Mouse (Mus musculus): Measurements from ENCODE around the gene 1500009L16Rik.
A peak's percentile ranks its signal among the peaks of the same experiment; 100 is the strongest.

The 1500009L16Rik gene

GRCm38 (mm10) chr10:83722579-83723031 lies at the start of gene 1500009L16Rik:
1500009L16Rik (plus strand) TSS chr10:83722865.
- no peak for DNase-seq (ENCODE audit: low read depth, low spot score)

GRCm38 (mm10) chr10:83681334-83681733 lies 41.3 kb upstream of the 1500009L16Rik start:
- DNase-seq (ENCODE audit: low read depth, low spot score) = no peak

- DNase-seq (ENCODE audit: low read depth, low spot score) = no peak
Observed at GRCm38 (mm10) chr10:83688215-83688614, 34.5 kb upstream of the 1500009L16Rik start.

DNA sequence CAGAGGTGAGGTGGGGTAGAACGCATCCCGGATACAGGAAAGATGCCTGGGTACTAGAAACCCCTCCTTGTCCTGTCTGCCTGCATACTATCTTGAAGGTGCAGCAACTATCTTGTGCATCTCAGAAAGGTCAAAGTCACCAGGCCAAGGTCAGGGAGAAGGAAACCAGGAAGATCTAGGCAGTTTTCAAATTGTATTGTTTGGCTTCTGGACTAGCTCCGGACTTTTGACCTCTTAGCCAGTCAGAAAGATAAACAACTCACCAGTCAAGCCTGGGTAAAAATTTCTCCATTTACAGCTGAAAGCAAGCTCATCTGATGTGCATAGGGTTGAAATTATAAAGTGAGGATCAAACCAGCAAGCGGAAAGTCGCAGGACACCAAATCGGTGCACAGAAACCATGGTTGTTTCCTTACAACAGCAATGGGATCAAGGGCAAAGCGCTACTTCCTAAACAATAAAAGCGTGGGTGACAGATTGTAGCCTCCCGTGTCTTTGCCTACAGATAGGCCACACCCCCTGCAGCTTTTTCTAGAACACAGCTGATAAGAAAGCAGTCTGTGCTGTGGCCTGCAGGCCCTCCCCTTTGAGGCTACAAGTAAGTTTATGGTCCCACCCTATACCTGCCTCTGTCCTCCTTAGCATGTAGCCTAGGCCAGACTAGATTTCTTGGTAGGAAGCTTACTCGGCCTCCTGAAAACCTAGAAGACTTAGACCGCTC lies 30.3 kb upstream of the 1500009L16Rik start:
- no peak for DNase-seq (ENCODE audit: low read depth, low spot score)

DNA sequence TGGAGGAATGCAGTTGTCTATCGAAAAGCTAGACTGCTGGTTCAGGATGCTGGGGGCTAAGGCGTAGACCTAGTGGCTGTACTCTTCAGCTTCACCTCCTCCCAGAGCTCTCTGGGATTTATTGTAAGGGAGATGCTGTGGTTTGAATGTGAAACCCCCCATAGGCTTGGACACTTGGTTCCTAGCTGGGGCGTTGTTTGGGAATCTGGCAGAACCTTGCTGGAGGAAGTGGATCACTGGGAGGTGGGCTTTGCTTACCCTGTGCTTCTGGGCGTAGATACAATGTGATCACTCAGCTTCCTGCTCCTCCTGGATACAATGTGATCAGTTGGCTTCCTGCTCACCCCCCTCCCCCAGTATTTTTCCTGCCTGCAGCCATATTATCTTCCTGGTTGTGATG lies 26.4 kb upstream of the 1500009L16Rik start:
- no peak for DNase-seq (ENCODE audit: low read depth, low spot score)

DNA sequence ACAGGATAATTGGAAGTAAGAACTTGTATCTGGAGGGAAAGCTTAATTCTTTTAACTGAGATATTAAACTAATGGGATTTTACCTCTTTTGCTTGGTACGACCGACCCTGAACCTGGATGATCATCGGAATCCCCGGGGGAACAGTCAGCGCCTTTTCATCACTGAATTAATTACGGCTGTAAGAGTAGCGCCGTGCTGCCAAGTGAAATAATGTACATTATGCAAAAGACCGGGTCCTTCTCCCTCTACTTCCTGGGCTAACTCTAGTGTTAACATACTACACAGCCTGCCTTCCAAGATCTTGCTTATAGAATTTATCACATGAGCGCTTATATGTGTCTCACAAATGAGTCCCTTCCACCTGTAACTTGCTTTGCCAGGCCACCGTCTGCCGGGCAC lies 16.0 kb upstream of the 1500009L16Rik start:
- DNase-seq (ENCODE audit: low read depth, low spot score) = no peak

DNA sequence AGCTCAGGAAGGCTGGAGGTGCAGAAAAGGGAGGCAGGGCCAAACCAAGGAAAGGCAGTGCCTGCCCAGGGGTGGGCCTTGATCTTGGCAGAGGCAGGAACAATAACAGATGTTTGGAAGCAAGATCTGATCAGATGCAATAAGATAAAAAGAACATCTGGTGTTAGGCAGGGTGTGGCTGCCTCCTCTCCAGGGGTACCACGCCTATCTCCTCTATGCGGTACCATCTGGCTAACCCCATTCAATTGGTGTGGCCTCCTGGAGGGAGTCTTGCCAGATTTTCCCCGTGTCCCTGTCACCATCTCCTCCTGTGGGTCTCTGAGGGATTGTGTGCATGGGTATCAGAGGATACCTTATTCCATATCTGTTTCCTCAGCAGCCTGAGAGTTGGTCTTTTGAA lies 12.7 kb upstream of the 1500009L16Rik start:
- no peak for DNase-seq (ENCODE audit: low read depth, low spot score)

DNA sequence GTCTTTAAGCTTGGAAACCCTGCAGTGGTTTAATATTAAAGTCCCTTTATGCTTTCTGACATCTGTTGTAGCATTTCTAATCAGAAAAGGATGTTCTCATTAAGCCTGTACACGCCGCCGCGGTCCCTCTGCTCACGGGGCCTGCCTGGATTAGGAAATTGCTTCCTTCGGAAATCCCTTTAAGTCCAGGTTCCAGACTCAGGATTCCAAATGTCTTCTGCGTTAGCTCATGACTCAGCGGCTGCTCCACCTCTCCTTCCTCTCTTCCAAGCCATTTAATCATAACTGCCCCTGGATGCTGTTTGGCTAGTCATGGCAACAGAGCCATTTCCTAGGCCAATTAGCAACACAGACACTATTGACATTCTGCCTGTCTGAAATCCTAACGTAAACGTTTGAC lies 10.9 kb upstream of the 1500009L16Rik start:
- DNase-seq (ENCODE audit: low read depth, low spot score) = no peak

DNA sequence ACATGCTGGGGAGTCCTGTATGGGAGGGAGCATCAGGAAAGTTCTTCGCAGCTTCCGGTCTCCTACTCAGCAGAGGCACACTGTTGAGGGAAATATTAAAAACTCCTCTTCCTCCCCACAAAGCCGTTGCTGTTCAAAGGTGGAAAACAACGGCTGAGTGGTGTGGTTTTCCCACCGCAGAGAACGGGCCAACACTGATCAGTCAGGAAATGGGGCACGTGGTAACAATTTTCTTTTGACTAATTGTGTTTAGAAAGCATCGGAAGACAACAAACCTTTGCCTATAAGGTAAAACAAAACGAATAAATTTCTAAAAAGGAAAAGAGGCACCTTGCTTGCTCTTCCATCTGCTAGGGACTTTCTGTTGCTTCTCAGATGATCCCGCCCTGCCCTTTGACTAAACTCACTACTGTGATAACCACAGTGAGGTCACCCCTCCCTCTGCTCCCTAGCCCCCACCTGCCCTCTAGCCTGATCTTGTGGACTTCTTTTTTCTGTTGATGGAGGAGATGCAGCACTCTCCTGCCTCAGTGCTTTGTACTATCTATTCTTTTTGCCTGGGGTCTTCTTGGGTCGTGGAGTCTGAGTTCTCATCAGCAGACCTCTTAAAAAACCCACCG lies 3.7 kb upstream of the 1500009L16Rik start:
- DNase-seq (ENCODE audit: low read depth, low spot score) = no peak

GRCm38 (mm10) chr10:83723055-83723454 lies 390 bp downstream of the 1500009L16Rik start:
- no peak for DNase-seq (ENCODE audit: low read depth, low spot score)

DNA sequence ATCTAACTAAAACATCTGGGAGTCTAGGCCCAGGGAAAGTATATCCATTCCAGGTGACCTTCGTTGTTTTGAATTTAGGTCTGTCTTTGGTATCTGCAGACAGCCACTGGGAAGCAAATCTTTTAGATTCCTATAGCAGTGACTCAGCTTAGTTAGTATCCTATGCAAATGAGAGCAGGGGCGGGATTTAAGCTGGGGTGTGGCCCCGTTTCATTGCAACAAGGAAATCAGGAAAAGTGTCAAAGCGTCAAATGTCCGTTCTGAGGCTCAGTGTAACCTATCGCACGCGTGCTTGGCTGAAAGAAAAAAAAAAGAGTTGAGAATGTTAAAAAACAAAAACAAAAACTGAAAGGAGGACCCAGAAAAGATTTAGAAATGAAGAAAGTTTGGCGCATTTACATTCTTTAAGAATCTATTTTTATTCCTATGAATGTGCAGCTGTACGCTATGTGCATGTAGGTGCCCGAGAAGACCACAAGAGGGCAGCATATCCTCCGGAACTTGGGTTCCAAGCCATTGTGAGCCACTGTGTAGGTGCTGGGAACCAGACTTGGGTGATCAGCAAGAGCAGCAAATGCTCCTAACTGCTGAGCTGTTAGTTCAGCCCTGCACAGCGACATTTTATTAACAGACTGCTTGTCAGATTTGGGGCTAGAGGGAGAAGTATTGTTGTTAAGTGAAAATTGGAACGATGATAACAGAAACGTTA lies 1.8 kb downstream of the 1500009L16Rik start:
- DNase-seq (ENCODE audit: low read depth, low spot score) = peak; percentile 37

GRCm38 (mm10) chr10:83726164-83726563 lies 3.5 kb downstream of the 1500009L16Rik start:
- no peak for DNase-seq (ENCODE audit: low read depth, low spot score)

DNA sequence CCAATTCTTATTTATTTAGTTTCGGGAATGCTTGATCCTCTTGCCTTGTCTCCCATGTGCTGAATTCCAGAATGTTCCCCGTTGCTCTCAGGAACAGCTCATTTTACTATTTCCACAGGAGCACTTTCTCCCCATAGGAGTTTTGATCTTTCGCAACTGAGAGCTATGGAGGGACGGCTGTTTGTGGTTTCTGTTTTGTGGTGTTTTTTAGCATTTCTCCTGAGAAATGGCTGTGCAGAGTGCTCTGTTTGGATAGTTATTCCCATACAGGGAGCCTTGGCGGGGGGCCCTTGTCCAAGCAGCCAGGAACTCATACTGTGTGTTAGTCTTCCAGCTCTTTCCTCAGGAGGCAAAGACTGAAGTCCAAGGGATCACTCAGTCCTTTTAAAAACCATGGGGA lies 5.2 kb downstream of the 1500009L16Rik start:
- no peak for DNase-seq (ENCODE audit: low read depth, low spot score)

DNA sequence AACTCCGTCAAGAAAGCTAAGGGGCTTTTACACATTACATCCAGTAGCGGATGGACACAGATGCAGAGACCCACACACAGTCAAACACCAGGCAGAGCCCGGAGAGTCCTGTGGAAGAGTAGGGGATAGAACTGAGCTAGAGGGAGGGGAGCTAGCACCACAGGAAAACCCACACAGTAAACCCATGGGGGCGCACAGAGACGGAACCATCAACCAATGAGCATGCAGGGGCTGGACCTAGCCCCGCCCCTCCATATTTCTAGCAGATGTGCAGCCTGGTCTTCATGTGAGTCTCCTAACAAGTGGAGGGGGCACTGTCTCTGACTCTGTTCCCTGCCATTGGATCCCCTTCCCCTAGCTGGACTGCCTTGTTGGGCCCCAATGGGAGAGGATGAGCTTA lies 5.9 kb downstream of the 1500009L16Rik start:
- peak; percentile 11 for DNase-seq (ENCODE audit: low read depth, low spot score)

GRCm38 (mm10) chr10:83729076-83729475 lies 6.4 kb downstream of the 1500009L16Rik start:
- no peak for DNase-seq (ENCODE audit: low read depth, low spot score)

DNA sequence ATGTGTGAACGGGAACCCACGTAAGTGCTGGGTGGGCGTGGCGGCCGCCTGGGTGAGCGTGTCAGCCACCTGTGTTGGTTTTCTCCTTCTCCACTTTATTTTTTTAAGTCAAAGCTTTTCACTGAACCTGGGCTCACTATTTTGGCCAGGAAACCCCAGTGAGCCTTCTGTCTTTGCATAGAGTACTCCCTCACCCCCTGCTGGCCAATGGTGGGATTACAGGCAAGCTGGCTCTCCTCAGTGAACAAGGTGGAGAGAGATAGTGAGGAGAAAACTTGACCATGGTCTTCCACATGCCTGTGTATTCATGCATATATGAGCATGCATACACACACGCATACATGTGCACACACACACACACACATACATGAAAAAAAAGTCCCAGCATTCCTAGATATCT lies 6.8 kb downstream of the 1500009L16Rik start:
- peak; percentile 68 for DNase-seq (ENCODE audit: low read depth, low spot score)

DNA sequence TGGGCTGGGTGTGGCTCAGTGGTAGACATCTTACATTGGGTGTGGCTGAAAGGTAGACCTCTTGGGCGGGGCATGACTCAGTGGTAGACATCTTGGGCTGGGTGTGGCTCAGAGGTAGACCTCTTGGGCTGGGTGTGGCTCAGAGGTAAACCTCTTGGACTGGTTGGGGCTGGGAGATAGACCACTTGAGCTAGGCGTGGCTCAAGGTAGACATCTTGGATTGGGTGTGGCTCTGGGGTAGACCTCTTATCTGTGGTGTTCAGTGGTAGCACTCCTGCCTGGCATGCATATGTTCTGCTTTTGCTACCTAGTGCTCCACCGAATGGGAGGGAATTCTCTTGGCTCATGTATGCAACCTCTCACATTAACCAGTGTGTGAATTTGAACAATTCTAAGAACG lies 11.1 kb downstream of the 1500009L16Rik start:
- DNase-seq (ENCODE audit: low read depth, low spot score) = no peak

DNA sequence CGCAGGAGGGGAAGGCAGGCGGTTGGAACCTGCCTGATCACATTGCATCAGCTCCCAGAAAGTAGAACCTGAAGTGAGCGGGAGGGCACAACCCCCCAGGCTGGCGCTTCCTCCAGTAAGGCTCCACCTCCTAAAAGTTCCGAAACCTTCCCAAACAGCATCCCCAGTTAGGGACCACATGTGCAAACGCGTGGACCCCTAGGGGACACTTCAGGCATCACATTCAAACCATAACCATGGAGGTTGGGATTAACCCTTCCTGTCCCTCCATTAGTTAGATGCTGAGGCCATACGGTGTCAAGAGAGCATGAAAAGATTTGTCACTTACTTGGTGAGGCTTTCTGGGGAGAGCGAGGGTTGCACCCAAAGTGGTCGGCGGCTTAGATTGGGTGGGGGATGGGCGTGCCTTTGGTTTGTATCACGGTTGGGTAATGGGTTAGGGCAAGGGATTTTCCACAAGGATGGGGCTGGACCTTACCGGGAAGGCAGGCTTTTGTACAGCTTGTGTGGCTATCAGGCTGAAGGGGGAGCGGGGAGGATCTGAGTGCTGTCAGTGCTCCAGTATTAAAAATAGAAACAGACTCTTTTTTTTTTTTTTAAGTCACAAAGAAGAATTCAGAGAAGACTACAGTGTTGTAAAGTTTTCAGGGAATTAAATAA lies 16.5 kb downstream of the 1500009L16Rik start:
- DNase-seq (ENCODE audit: low read depth, low spot score) = no peak

- DNase-seq (ENCODE audit: low read depth, low spot score) = no peak
Observed at GRCm38 (mm10) chr10:83744656-83745055, 22.0 kb downstream of the 1500009L16Rik start.

DNA sequence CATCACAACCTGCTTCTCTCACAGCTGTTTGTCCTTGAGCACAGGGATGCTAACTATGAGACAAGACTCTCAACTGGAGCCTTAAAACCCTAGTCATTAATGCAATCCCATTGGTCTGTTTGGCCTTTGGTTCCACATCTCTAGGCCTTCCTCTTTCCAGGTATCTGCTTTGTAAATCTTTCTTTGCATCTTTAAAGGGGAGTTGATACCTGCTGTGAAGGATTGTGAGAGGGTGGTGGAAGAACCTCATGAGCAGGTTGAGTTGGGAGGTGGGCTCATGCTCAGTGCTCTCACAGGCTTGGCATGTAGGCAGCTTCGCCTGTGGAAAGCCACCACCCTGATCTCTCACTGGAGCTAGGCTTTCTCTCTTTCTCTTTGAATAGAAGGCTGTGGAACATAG lies 30.4 kb downstream of the 1500009L16Rik start:
- no peak for DNase-seq (ENCODE audit: low read depth, low spot score)

DNA sequence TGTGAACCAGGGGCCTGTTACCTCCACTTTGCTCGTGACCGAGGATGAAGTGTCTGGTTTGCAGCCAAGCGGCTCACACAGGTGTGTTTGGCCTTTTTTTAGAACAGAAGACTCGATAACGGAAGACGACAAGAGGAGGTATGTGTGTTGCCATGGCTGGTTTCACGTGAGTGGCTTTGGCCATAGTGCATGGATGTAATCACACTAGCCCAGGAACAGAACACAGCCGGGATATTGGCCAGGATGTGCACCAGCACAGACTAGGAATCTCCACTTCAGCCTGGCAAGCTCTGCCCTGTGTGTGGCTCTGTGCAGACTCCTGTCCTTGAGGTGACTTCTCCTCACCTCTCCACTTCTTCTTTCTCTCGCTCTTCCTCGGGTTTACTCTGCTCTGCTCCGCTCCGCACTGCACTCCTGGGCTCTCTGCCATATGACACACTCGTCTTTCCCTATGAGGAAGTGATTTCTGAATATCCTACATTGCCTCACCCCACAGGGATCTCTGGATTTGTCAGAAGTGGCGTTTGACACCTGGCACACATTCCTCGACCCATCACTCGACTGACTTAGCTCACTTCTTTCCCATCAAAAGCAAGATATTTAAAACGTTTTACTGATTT lies 34.8 kb downstream of the 1500009L16Rik start:
- peak; percentile 56 for DNase-seq (ENCODE audit: low read depth, low spot score)

- no peak for DNase-seq (ENCODE audit: low read depth, low spot score)
Observed at GRCm38 (mm10) chr10:83758732-83759131, 36.1 kb downstream of the 1500009L16Rik start.
